Mouse (Mus musculus) heart, embryonic 13.5 days (tissue): Measurements from ENCODE around the gene Vmn1r211. TPM values are rescaled to one million over a fixed set of nuclear protein-coding genes. Genes with fewer than 3 reads are reported as not detected.

Experiments
- polyA plus RNA-seq: library from polyadenylated mRNA; unstranded; fragments of >200 nt; fragmentation: Nextera tagmentation; extraction: Ambion mirVana; gene quantifications from 2 replicates; pipeline ENCODE4 v1.2.1, GENCODE M21; 2015

Gene Vmn1r211
- polyA plus RNA-seq, 1 experiment from 2014 or later: not detected

Other genes with a start within 250 kb of the Vmn1r211 start
- not detected in 2 replicates for gene Vmn1r206, start 233.3 kb downstream of the Vmn1r211 start, polyA plus RNA-seq
- gene Vmn1r207-ps, start 127.9 kb downstream of the Vmn1r211 start, polyA plus RNA-seq: not detected in 2 replicates
- not detected in 2 replicates for gene Vmn1r208, start 80.2 kb downstream of the Vmn1r211 start, polyA plus RNA-seq
- gene Vmn1r209, start 47.9 kb downstream of the Vmn1r211 start, polyA plus RNA-seq: not detected in 2 replicates
- gene Vmn1r210, start 26.2 kb downstream of the Vmn1r211 start, polyA plus RNA-seq: not detected in 2 replicates
- not detected in 2 replicates for gene Vmn1r212, start 26.6 kb upstream of the Vmn1r211 start, polyA plus RNA-seq
- gene Vmn1r213, start 150.1 kb upstream of the Vmn1r211 start, polyA plus RNA-seq: not detected in 2 replicates
- gene Vmn1r214, start 172.9 kb upstream of the Vmn1r211 start, polyA plus RNA-seq: not detected in 2 replicates
- gene Vmn1r215, start 210.5 kb upstream of the Vmn1r211 start, polyA plus RNA-seq: not detected in 2 replicates